Mouse (Mus musculus) stomach, embryonic 15.5 days (tissue): ENCODE data around the gene Krtap4-6. TPM values are rescaled to one million over a fixed set of nuclear protein-coding genes. Genes with fewer than 3 reads are reported as not detected.

Experiments
- ATAC-seq: fragments of 200-750 bp; cut with Nextera tagmentation; 2 replicates; pipeline ENCODE4 v1.8.0; 2017; ENCODE audit warnings: low read depth, moderate number of reproducible peaks, moderate TSS enrichment; ENCODE audit not compliant: insufficient read depth, low FRiP score
- H3K27ac ChIP-seq: fragments of 300-500 bp; sonication (generic); 2 replicates; pipeline ENCODE4 v1.5.1; 2015; ENCODE audit warnings: mild to moderate bottlenecking, inconsistent platforms
- H3K27me3 ChIP-seq: fragments of 300-500 bp; sonication (generic); replicated peaks from 2 replicates; pipeline ENCODE4 v1.6.1; 2015; ENCODE audit warnings: inconsistent platforms
- H3K36me3 ChIP-seq: fragments of 300-500 bp; sonication (generic); 2 replicates; pipeline ENCODE4 v1.6.1; 2015; ENCODE audit warnings: inconsistent platforms
- H3K4me1 ChIP-seq: fragments of 300-500 bp; sonication (generic); 2 replicates; pipeline ENCODE4 v1.6.1; 2015; ENCODE audit warnings: inconsistent platforms
- H3K4me2 ChIP-seq: fragments of 300-500 bp; sonication (generic); 2 replicates; pipeline ENCODE4 v1.6.1; 2015; ENCODE audit warnings: mild to moderate bottlenecking, inconsistent platforms
- H3K4me3 ChIP-seq: fragments of 300-500 bp; sonication (generic); replicated peaks from 2 replicates; pipeline ENCODE4 v1.5.1; 2015; ENCODE audit warnings: inconsistent platforms
- H3K9ac ChIP-seq: fragments of 300-500 bp; sonication (generic); 2 replicates; pipeline ENCODE4 v1.6.1; 2015; ENCODE audit warnings: inconsistent platforms
- H3K9me3 ChIP-seq: fragments of 300-500 bp; sonication (generic); 2 replicates; pipeline ENCODE4 v1.6.1; 2016; ENCODE audit warnings: inconsistent platforms
- WGBS: fragments of 180-500 bp; shearing (Covaris S2); methylation state at CpG from one replicate; pipeline ENCODE4 v1.1.7; 2015; 5-methylcytosine and 5-hydroxymethylcytosine counted together
- polyA plus RNA-seq: library from polyadenylated mRNA; unstranded; fragments of >200 nt; fragmentation: Nextera tagmentation; extraction: Ambion mirVana; gene quantifications from 2 replicates; pipeline ENCODE4 v1.2.1, GENCODE M21; 2015

Gene Krtap4-6
- polyA plus RNA-seq, 1 experiment from 2014 or later: not detected

- 32% methylated on average over 1 of the region's 1 CpGs for WGBS
- Histone ChIP-seq H3K9me3 (no peaks in the 10 kb centered on the region), H3K27ac (no peak overlapping the region), H3K4me1 (no peaks in the 10 kb centered on the region), H3K9ac (no peak overlapping the region), H3K4me3 (no peak overlapping the region), H3K27me3 (no peaks in the 10 kb centered on the region), H3K4me2 (no peak overlapping the region), H3K36me3 (no peaks in the 10 kb centered on the region)
- ATAC-seq: no peak
Observed at GRCm38 (mm10) chr11:99640926-99641325, 24.8 kb downstream of the Krtap4-6 start.

GRCm38 (mm10) chr11:99637086-99637485 lies 28.7 kb downstream of the Krtap4-6 start:
- WGBS: 74% methylated on average over 1 of the region's 1 CpGs
- ATAC-seq: no peak
- H3K9ac ChIP-seq: no peak overlapping the region

GRCm38 (mm10) chr11:99634653-99635134 lies 31.1 kb downstream of the Krtap4-6 start, which contains the start of gene Krtap4-2:
Gene Krtap4-2 (minus strand): TSS chr11:99635084.
- ATAC-seq: no peak
- Histone ChIP-seq H3K27me3 (no peaks in the 10 kb centered on the region), H3K9me3 (no peaks in the 10 kb centered on the region), H3K27ac (no peak within 1 kb of the TSS), H3K4me1 (0 out of 2 replicates have a peak, but pooled peaks cover 3% of the 10 kb centered on the region), H3K36me3 (no peaks in the 10 kb centered on the region), H3K4me2 (no peak within 1 kb of the TSS), H3K9ac (no peak within 1 kb of the TSS), H3K4me3 (no peak within 1 kb of the TSS)
- 30% methylated on average over 8 of the region's 8 CpGs for WGBS

More at GRCm38 (mm10) chr11:99637086-99637485, 28.7 kb downstream of the Krtap4-6 start:
- Histone ChIP-seq H3K36me3 (no peaks in the 10 kb centered on the region), H3K27me3 (no peaks in the 10 kb centered on the region), H3K9me3 (no peaks in the 10 kb centered on the region), H3K4me2 (no peak overlapping the region), H3K4me3 (no peak overlapping the region), H3K27ac (no peak overlapping the region), H3K4me1 (no peaks in the 10 kb centered on the region)

- 62% methylated on average over 2 of the region's 2 CpGs for WGBS
- Histone ChIP-seq H3K27ac (no peak overlapping the region), H3K4me3 (no peak overlapping the region), H3K4me2 (no peak overlapping the region), H3K4me1 (0 out of 2 replicates have a peak, but pooled peaks cover 3% of the 10 kb centered on the region), H3K36me3 (no peaks in the 10 kb centered on the region), H3K27me3 (no peaks in the 10 kb centered on the region), H3K9me3 (no peaks in the 10 kb centered on the region), H3K9ac (no peak overlapping the region)
- no peak for ATAC-seq
Observed at GRCm38 (mm10) chr11:99633293-99633692, 32.5 kb downstream of the Krtap4-6 start.

GRCm38 (mm10) chr11:99630890-99631289 lies 34.9 kb downstream of the Krtap4-6 start:
- Histone ChIP-seq H3K9ac (no peak overlapping the region), H3K27me3 (no peaks in the 10 kb centered on the region), H3K4me2 (no peak overlapping the region), H3K36me3 (no peaks in the 10 kb centered on the region), H3K9me3 (no peaks in the 10 kb centered on the region), H3K4me1 (0 out of 2 replicates have a peak, but pooled peaks cover 3% of the 10 kb centered on the region), H3K27ac (no peak overlapping the region), H3K4me3 (no peak overlapping the region)
- 48% methylated on average over 3 of the region's 3 CpGs for WGBS
- no peak for ATAC-seq

- Histone ChIP-seq H3K4me1 (0 out of 2 replicates have a peak, but pooled peaks cover 3% of the 10 kb centered on the region), H3K36me3 (no peaks in the 10 kb centered on the region), H3K9ac (no peak within 1 kb of the TSS), H3K27ac (no peak within 1 kb of the TSS), H3K27me3 (no peaks in the 10 kb centered on the region), H3K4me3 (no peak within 1 kb of the TSS), H3K4me2 (no peak within 1 kb of the TSS), H3K9me3 (no peaks in the 10 kb centered on the region)
- no peak for ATAC-seq
- WGBS: 78% methylated on average over 4 of the region's 4 CpGs
Observed at GRCm38 (mm10) chr11:99628138-99628537, 37.6 kb downstream of the Krtap4-6 start, which contains the start of gene Krtap4-1. Gene Krtap4-1 (minus strand): TSS chr11:99628238.

- Histone ChIP-seq H3K27ac (no peak within 1 kb of the TSS), H3K4me2 (no peak within 1 kb of the TSS), H3K4me1 (no peaks in the 10 kb centered on the region), H3K4me3 (no peak within 1 kb of the TSS), H3K9me3 (no peaks in the 10 kb centered on the region), H3K27me3 (no peaks in the 10 kb centered on the region), H3K36me3 (no peaks in the 10 kb centered on the region), H3K9ac (no peak within 1 kb of the TSS)
- ATAC-seq: no peak
- WGBS: 73% methylated on average over 2 of the region's 2 CpGs
Observed at GRCm38 (mm10) chr11:99620335-99620734, 45.4 kb downstream of the Krtap4-6 start, which contains the start of gene Gm11562. Gene Gm11562 (minus strand): TSS chr11:99620435.

Other genes starting within 250 kb of the Krtap4-6 start
- gene Krt12, start 243.7 kb downstream of the Krtap4-6 start, polyA plus RNA-seq: 0.09 TPM in 1 of 2 replicates, not detected in the other
- 17.1 and 19.7 TPM in 2 replicates for gene Krt20, start 227.8 kb downstream of the Krtap4-6 start, polyA plus RNA-seq
- gene Krt23, start 172.8 kb downstream of the Krtap4-6 start, polyA plus RNA-seq: 33.1 and 41.9 TPM in 2 replicates
- not detected in 2 replicates for gene Krt39, start 144.6 kb downstream of the Krtap4-6 start, polyA plus RNA-seq
- not detected in 2 replicates for gene Krt40, start 122.8 kb downstream of the Krtap4-6 start, polyA plus RNA-seq
- gene Krtap3-3, start 115.1 kb downstream of the Krtap4-6 start, polyA plus RNA-seq: not detected in 2 replicates
- not detected in 2 replicates for gene Krtap3-2, start 109.1 kb downstream of the Krtap4-6 start, polyA plus RNA-seq
- gene Gm11939, start 106.5 kb downstream of the Krtap4-6 start, polyA plus RNA-seq: not detected in 2 replicates
- gene Krtap3-1, start 99.3 kb downstream of the Krtap4-6 start, polyA plus RNA-seq: not detected in 2 replicates
- gene Krtap1-5, start 84.9 kb downstream of the Krtap4-6 start, polyA plus RNA-seq: not detected in 2 replicates
- not detected in 2 replicates for gene Krtap1-4, start 82.3 kb downstream of the Krtap4-6 start, polyA plus RNA-seq
- gene Krtap1-3, start 74.6 kb downstream of the Krtap4-6 start, polyA plus RNA-seq: not detected in 2 replicates
- not detected in 2 replicates for gene Krtap9-3, start 67.9 kb downstream of the Krtap4-6 start, polyA plus RNA-seq
- not detected in 2 replicates for gene Gm11938, start 62.7 kb downstream of the Krtap4-6 start, polyA plus RNA-seq
- not detected in 2 replicates for gene Gm11937, start 55.8 kb downstream of the Krtap4-6 start, polyA plus RNA-seq
- gene Krtap2-4, start 51.1 kb downstream of the Krtap4-6 start, polyA plus RNA-seq: not detected in 2 replicates
- not detected in 2 replicates for gene Gm11562, start 45.5 kb downstream of the Krtap4-6 start, polyA plus RNA-seq
- gene Krtap4-1, start 37.7 kb downstream of the Krtap4-6 start, polyA plus RNA-seq: not detected in 2 replicates
- not detected in 2 replicates for gene Krtap4-2, start 30.9 kb downstream of the Krtap4-6 start, polyA plus RNA-seq
- not detected in 2 replicates for gene Krtap4-7, start 21.9 kb downstream of the Krtap4-6 start, polyA plus RNA-seq
- gene Gm11555, start 15.7 kb downstream of the Krtap4-6 start, polyA plus RNA-seq: not detected in 2 replicates
- not detected in 2 replicates for gene Gm11563, start 7.0 kb downstream of the Krtap4-6 start, polyA plus RNA-seq
- gene Gm14190, start 24.8 kb upstream of the Krtap4-6 start, polyA plus RNA-seq: not detected in 2 replicates
- not detected in 2 replicates for gene Gm14180, start 68.3 kb upstream of the Krtap4-6 start, polyA plus RNA-seq
- not detected in 2 replicates for gene Gm11595, start 107.0 kb upstream of the Krtap4-6 start, polyA plus RNA-seq
- not detected in 2 replicates for gene Krtap4-8, start 114.7 kb upstream of the Krtap4-6 start, polyA plus RNA-seq
- not detected in 2 replicates for gene Krtap4-9, start 119.2 kb upstream of the Krtap4-6 start, polyA plus RNA-seq
- gene Gm11596, start 127.5 kb upstream of the Krtap4-6 start, polyA plus RNA-seq: not detected in 2 replicates
- gene Gm11569, start 133.0 kb upstream of the Krtap4-6 start, polyA plus RNA-seq: not detected in 2 replicates
- not detected in 2 replicates for gene Gm11554, start 138.5 kb upstream of the Krtap4-6 start, polyA plus RNA-seq
- gene Krtap4-13, start 143.9 kb upstream of the Krtap4-6 start, polyA plus RNA-seq: not detected in 2 replicates
- gene Gm11564, start 149.7 kb upstream of the Krtap4-6 start, polyA plus RNA-seq: not detected in 2 replicates
- gene 2300003K06Rik, start 172.1 kb upstream of the Krtap4-6 start, polyA plus RNA-seq: not detected in 2 replicates
- gene Krtap4-16, start 185.6 kb upstream of the Krtap4-6 start, polyA plus RNA-seq: not detected in 2 replicates
- not detected in 2 replicates for gene Gm11568, start 192.0 kb upstream of the Krtap4-6 start, polyA plus RNA-seq
- not detected in 2 replicates for gene Gm11559, start 198.5 kb upstream of the Krtap4-6 start, polyA plus RNA-seq
- not detected in 2 replicates for gene Krtap9-1, start 207.4 kb upstream of the Krtap4-6 start, polyA plus RNA-seq
- not detected in 2 replicates for gene Gm11567, start 213.2 kb upstream of the Krtap4-6 start, polyA plus RNA-seq
- not detected in 2 replicates for gene Krtap31-1, start 242.0 kb upstream of the Krtap4-6 start, polyA plus RNA-seq
- not detected in 2 replicates for gene Gm11565, start 248.8 kb upstream of the Krtap4-6 start, polyA plus RNA-seq